Mouse (Mus musculus): ENCODE data around the gene Il1rl1. TPM values are rescaled to one million over a fixed set of nuclear protein-coding genes. Genes with fewer than 3 reads are reported as not detected.

Gene Il1rl1
- total and polyA plus RNA-seq, 3 experiments = 44.4 to 68.4 TPM; not detected in 1

GRCm38 (mm10) chr1:40468805-40469204 lies 39.4 kb downstream of the Il1rl1 start:
- H3K9me3 ChIP-seq (replicated peaks; ENCODE audit: insufficient read depth, low read length) = no peaks in the 10 kb centered on the region
- H3K9ac ChIP-seq (ENCODE audit: control insufficient read depth, low read depth, low read length, poor library complexity, severe bottlenecking) = no peak overlapping the region
- no peak for DNase-seq (ENCODE audit: low read depth, low spot score)
- H3K36me3 ChIP-seq (ENCODE audit: control insufficient read depth in 1 of 2, insufficient read depth in 2 of 2, low read length in 2 of 2) = peaks cover 0 to 8% of the 10 kb centered on the region in 2 experiments; a peak in 3 of 4 replicates
- H3K79me2 ChIP-seq (ENCODE audit: control insufficient read depth, insufficient read depth, low read length, poor library complexity) = no peaks in the 10 kb centered on the region
- no peaks in the 10 kb centered on the region for H3K27me3 ChIP-seq (ENCODE audit: control insufficient read depth in 1 of 2, insufficient read depth in 2 of 2, low read length in 2 of 2)
- TF ChIP-seq ZNF384 (IDR thresholded peaks at IDR 0.05; ENCODE audit: low read depth, low read length) (no peak), ZMIZ1 (IDR thresholded peaks at IDR 0.05; ENCODE audit: low read depth, low read length) (no peak), MYB (IDR thresholded peaks at IDR 0.05; ENCODE audit: low read depth, low read length) (no peak), MYC (IDR thresholded peaks at IDR 0.05; ENCODE audit: low read depth, low read length) (no peak), ZC3H11A (IDR thresholded peaks at IDR 0.05; ENCODE audit: low read depth, low read length) (no peak), MEF2A (IDR thresholded peaks at IDR 0.05; ENCODE audit: extremely low read depth, insufficient replicate concordance, low read depth, low read length, poor library complexity, severe bottlenecking) (no peak), BHLHE40 (IDR thresholded peaks at IDR 0.05; ENCODE audit: borderline replicate concordance, low read depth, low read length) (no peak), TAL1 (IDR thresholded peaks at IDR 0.05; ENCODE audit: low read length) (no peak), NRF1 (IDR thresholded peaks at IDR 0.05; ENCODE audit: insufficient read depth, low read depth, low read length, poor library complexity, severe bottlenecking) (no peak), SMC3 (IDR thresholded peaks at IDR 0.05; ENCODE audit: low read depth, low read length) (no peak), NELFE (IDR thresholded peaks at IDR 0.05; ENCODE audit: low read depth, low read length) (no peak), GATA1 (IDR thresholded peaks at IDR 0.05; ENCODE audit: low read depth, low read length) (no peak), KAT2A (conservative IDR thresholded peaks at IDR 0.05; ENCODE audit: low read depth, low read length) (no peak), MAX (IDR thresholded peaks at IDR 0.05; ENCODE audit: low read length) (no peak), SIN3A (IDR thresholded peaks at IDR 0.05; ENCODE audit: low read length) (no peak), POLR2AphosphoS2 (IDR thresholded peaks at IDR 0.05; ENCODE audit: low read length) (no peak), RAD21 (IDR thresholded peaks at IDR 0.05; ENCODE audit: low read depth, low read length) (no peak), POLR2AphosphoS5 (IDR thresholded peaks at IDR 0.05; ENCODE audit: borderline replicate concordance, low read depth, low read length) (no peak), MXI1 (IDR thresholded peaks at IDR 0.05; ENCODE audit: low read depth, low read length) (no peak), ZKSCAN1 (IDR thresholded peaks at IDR 0.05; ENCODE audit: low read depth, low read length) (no peak)
- no peak overlapping the region for H3K4me3 ChIP-seq (ENCODE audit: control insufficient read depth in 1 of 2, insufficient read depth in 1 of 2, low read depth in 2 of 2, low read length in 2 of 2)
- H3K4me1 ChIP-seq (ENCODE audit: control insufficient read depth in 1 of 2, insufficient read depth in 2 of 2, low read length in 2 of 2) = peaks cover 0 to 8% of the 10 kb centered on the region in 2 experiments; a peak in 2 of 4 replicates
- no peak overlapping the region for H3K27ac ChIP-seq (ENCODE audit: control insufficient read depth, low read depth, low read length)

DNA sequence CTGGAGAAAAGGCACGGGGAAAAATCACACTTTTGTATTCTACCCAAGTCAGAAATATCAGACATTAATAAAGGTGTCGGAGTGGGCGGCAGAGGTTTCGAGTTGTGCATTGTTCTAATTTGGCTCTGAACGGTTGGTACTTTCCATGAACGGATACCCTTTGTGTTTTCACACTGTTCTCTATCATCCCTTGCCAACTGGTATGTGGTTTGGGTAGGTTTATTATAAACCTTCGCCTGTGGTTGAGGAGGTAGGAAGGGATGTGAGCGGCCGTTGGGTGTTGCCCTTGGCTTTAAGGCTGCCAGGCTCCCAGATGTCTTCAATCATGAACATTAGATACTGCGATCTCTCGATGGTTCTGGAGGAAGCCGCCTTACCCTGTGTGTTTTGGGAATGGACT lies 40.5 kb downstream of the Il1rl1 start:
- TF ChIP-seq GABPA (IDR thresholded peaks at IDR 0.05; ENCODE audit: low read depth, low read length) = no peak
- no peak for TF ChIP-seq MYB (IDR thresholded peaks at IDR 0.05; ENCODE audit: low read depth, low read length)
- TF ChIP-seq SMC3 (IDR thresholded peaks at IDR 0.05; ENCODE audit: low read depth, low read length) = no peak
- no peak for TF ChIP-seq ZNF384 (IDR thresholded peaks at IDR 0.05; ENCODE audit: low read depth, low read length)
- no peak for TF ChIP-seq UBTF (IDR thresholded peaks at IDR 0.05; ENCODE audit: borderline replicate concordance, insufficient read depth, low read depth, low read length)
- no peak for TF ChIP-seq CTCF (IDR thresholded peaks at IDR 0.05 in 2 of 3, conservative IDR thresholded peaks at IDR 0.05 in 1 of 3; ENCODE audit: control insufficient read depth in 1 of 3, insufficient read depth in 1 of 3, low read depth in 2 of 3, low read length in 3 of 3, poor library complexity in 1 of 3, severe bottlenecking in 1 of 3)
- no peak for TF ChIP-seq BHLHE40 (IDR thresholded peaks at IDR 0.05; ENCODE audit: borderline replicate concordance, low read depth, low read length)
- no peak for TF ChIP-seq ZKSCAN1 (IDR thresholded peaks at IDR 0.05; ENCODE audit: low read depth, low read length)
- no peak for TF ChIP-seq NELFE (IDR thresholded peaks at IDR 0.05; ENCODE audit: low read depth, low read length)
- TF ChIP-seq POLR2AphosphoS5 (IDR thresholded peaks at IDR 0.05; ENCODE audit: borderline replicate concordance, low read depth, low read length) = no peak
- no peak for TF ChIP-seq ZC3H11A (IDR thresholded peaks at IDR 0.05; ENCODE audit: low read depth, low read length)
- TF ChIP-seq SIN3A (IDR thresholded peaks at IDR 0.05; ENCODE audit: low read length) = no peak
- TF ChIP-seq CHD2 (IDR thresholded peaks at IDR 0.05; ENCODE audit: low read length) = no peak
- no peak for TF ChIP-seq ETS1 (IDR thresholded peaks at IDR 0.05; ENCODE audit: low read depth, low read length)
- no peak for TF ChIP-seq RCOR1 (IDR thresholded peaks at IDR 0.05; ENCODE audit: low read depth, low read length)
- no peak for TF ChIP-seq TCF12 (IDR thresholded peaks at IDR 0.05; ENCODE audit: low read depth, low read length)
- no peak for TF ChIP-seq MAX (IDR thresholded peaks at IDR 0.05; ENCODE audit: low read length)
- no peak for TF ChIP-seq MAZ (IDR thresholded peaks at IDR 0.05; ENCODE audit: low read depth, low read length)
- no peak for TF ChIP-seq EP300 (IDR thresholded peaks at IDR 0.05; ENCODE audit: low read depth in 1 of 2, low read length in 2 of 2)
- TF ChIP-seq NRF1 (IDR thresholded peaks at IDR 0.05; ENCODE audit: insufficient read depth, low read depth, low read length, poor library complexity, severe bottlenecking) = no peak
- no peaks in the 10 kb centered on the region for H3K27me3 ChIP-seq (ENCODE audit: control insufficient read depth in 1 of 2, insufficient read depth in 2 of 2, low read length in 2 of 2)
- H3K9me3 ChIP-seq (replicated peaks; ENCODE audit: insufficient read depth, low read length) = no peaks in the 10 kb centered on the region
- H3K36me3 ChIP-seq (ENCODE audit: control insufficient read depth in 1 of 2, insufficient read depth in 2 of 2, low read length in 2 of 2) = peaks cover 0 to 15% of the 10 kb centered on the region in 2 experiments; a peak in 2 of 4 replicates
- H3K4me1 ChIP-seq (ENCODE audit: control insufficient read depth in 1 of 2, insufficient read depth in 2 of 2, low read length in 2 of 2) = peaks cover 0 to 16% of the 10 kb centered on the region in 2 experiments; a peak in 3 of 4 replicates
- H3K4me3 ChIP-seq (ENCODE audit: control insufficient read depth in 1 of 2, insufficient read depth in 1 of 2, low read depth in 2 of 2, low read length in 2 of 2) = no peak overlapping the region
- no peak overlapping the region for H3K27ac ChIP-seq (ENCODE audit: control insufficient read depth, low read depth, low read length)
- no peaks in the 10 kb centered on the region for H3K79me2 ChIP-seq (ENCODE audit: control insufficient read depth, insufficient read depth, low read length, poor library complexity)
- no peak overlapping the region for H3K9ac ChIP-seq (ENCODE audit: control insufficient read depth, low read depth, low read length, poor library complexity, severe bottlenecking)
- no peak for DNase-seq (ENCODE audit: low read depth, low spot score)

All from MEL (cell line).